Mouse (Mus musculus): ENCODE measurements around the gene Dnmt3a. TPM values are rescaled to one million over a fixed set of nuclear protein-coding genes. Genes with fewer than 3 reads are reported as not detected.

Gene Dnmt3a
- polyA plus RNA-seq, 1 experiment from 2014 or later = 69.5 TPM

DNA sequence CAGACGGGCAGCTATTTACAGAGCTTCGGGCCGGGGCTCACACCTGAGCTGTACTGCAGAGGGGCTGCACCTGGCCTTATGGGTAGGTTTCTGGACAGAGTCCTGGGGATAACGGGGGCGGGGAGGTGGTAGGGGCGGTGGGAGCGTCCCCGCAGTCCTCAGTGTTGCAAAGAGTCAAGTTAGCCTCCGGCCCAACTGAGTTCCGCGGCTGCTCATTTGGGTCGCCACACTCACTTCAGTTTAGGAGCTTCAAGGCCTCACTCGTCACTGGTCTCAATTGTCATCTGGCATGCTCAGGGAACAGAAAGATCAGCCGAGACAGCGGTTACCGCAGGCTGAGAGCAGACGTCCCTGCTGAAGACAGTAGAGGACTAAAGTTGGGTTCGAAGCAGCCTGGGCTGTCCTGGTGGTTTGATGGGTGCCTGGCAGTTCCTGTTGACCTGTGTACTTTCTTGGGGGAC is 86.0 kb downstream of the Dnmt3a start:
- Histone ChIP-seq H3K4me2 (ENCODE audit: low read depth, low read length) (peak overlapping the region; percentile 83), H3K36me3 (replicated peaks; ENCODE audit: control insufficient read depth, insufficient read depth, low read depth, low read length) (peaks cover 7% of the 10 kb centered on the region), H3K27ac (replicated peaks; ENCODE audit: low read depth, low read length) (peak overlapping the region; percentile 87), H3K9ac (replicated peaks; ENCODE audit: low read length) (peak overlapping the region; percentile 86), H3K4me3 (ENCODE audit: low read depth, low read length) (peak overlapping the region; percentile 58), H3K9me3 (replicated peaks; ENCODE audit: control insufficient read depth, low read length) (no peaks in the 10 kb centered on the region), H3K4me1 (ENCODE audit: control insufficient read depth, insufficient read depth, low read length) (peaks cover 14% of the 10 kb centered on the region), H3K27me3 (ENCODE audit: control insufficient read depth, insufficient read depth, low read length) (no peaks in the 10 kb centered on the region)
- 0% methylated on average over 17 of the region's 18 CpGs for WGBS
- DNase-seq (ENCODE audit: low spot score) (no peak), ATAC-seq (replicated peaks; ENCODE audit: insufficient number of reproducible peaks, low FRiP score, low TSS enrichment, low read depth) (peak; percentile 61)

DNA sequence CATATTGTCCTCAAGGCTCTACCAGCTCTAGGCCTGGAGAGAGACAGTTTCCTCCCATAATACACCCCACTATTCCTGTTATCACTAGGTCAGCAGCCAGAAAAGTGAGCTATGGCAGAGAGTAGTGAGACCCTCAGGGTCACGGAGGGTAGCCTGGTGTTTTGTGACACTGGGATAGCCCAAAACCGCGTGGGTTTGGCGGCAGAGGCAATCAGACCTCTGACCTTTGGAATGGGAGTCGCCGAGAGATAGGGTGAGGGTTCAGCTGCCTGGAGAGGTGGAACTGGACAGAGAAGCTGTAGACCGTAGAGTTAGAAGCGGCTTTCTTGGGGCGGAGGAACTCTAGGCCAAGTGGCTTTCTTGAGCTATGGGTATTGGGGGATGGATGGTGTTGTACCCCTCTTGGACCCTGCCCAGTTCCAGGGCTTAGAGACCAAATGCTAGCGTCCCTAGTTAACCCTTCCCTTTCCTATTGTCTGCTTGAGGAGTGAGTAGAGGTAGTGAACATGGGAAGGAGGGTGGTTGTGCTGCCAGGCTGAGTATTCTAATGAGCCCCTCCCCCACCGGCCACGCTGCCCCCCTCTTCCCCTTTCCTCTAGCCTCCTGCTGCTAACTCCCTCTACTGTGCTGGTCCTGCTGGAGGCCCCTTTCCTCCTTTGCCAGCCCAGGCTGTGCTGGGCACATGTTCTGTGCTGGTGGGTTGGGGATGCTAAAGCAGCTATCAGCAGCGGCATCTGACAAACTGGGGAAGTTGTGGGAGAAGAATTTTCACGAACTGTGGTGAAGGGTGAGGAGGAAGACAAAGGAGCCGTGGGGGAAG is 86.6 kb downstream of the Dnmt3a start:
- peaks cover 11% of the 10 kb centered on the region for H3K4me1 ChIP-seq (ENCODE audit: control insufficient read depth, insufficient read depth, low read length)
- ATAC-seq (replicated peaks; ENCODE audit: insufficient number of reproducible peaks, low FRiP score, low TSS enrichment, low read depth) (peak; percentile 51), DNase-seq (ENCODE audit: low spot score) (peak; percentile 61)
- no peaks in the 10 kb centered on the region for H3K27me3 ChIP-seq (ENCODE audit: control insufficient read depth, insufficient read depth, low read length)
- peak overlapping the region; percentile 86 for H3K9ac ChIP-seq (replicated peaks; ENCODE audit: low read length)
- peak overlapping the region; percentile 83 for H3K4me2 ChIP-seq (ENCODE audit: low read depth, low read length)
- H3K4me3 ChIP-seq (ENCODE audit: low read depth, low read length) = peak overlapping the region; percentile 58
- peak overlapping the region; percentile 87 for H3K27ac ChIP-seq (replicated peaks; ENCODE audit: low read depth, low read length)
- peaks cover 10% of the 10 kb centered on the region for H3K36me3 ChIP-seq (replicated peaks; ENCODE audit: control insufficient read depth, insufficient read depth, low read depth, low read length)
- no peaks in the 10 kb centered on the region for H3K9me3 ChIP-seq (replicated peaks; ENCODE audit: control insufficient read depth, low read length)
- 3% methylated on average over 15 of the region's 15 CpGs for WGBS

DNA sequence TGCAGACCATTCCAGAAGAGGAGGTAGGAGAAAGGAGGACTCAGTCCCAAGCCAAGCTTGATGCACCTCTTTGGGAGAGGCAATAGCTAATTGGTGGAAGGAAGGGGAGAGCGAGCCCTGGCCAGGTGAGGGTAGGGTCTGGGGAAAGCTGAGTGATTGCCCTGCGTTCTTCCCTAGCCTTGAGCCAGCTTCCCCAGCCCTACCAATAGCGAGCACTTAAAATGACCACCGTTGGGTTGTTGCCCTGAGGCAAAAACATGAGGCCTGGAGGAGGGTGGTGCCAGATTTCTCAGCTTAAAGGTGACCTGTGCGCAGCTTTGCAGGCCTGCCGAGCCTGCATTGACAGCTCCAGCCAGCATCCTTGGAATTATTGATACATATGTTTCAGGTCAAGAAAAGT is 87.5 kb downstream of the Dnmt3a start:
- WGBS = 36% methylated on average over 6 of the region's 6 CpGs
- no peak for ATAC-seq (replicated peaks; ENCODE audit: insufficient number of reproducible peaks, low FRiP score, low TSS enrichment, low read depth)
- H3K4me1 ChIP-seq (ENCODE audit: control insufficient read depth, insufficient read depth, low read length) = peaks cover 7% of the 10 kb centered on the region
- peak overlapping the region; percentile 58 for H3K4me3 ChIP-seq (ENCODE audit: low read depth, low read length)
- H3K9ac ChIP-seq (replicated peaks; ENCODE audit: low read length) = peak overlapping the region; percentile 86
- no peak for DNase-seq (ENCODE audit: low spot score)
- no peaks in the 10 kb centered on the region for H3K27me3 ChIP-seq (ENCODE audit: control insufficient read depth, insufficient read depth, low read length)
- H3K36me3 ChIP-seq (replicated peaks; ENCODE audit: control insufficient read depth, insufficient read depth, low read depth, low read length) = peaks cover 17% of the 10 kb centered on the region
- peak overlapping the region; percentile 83 for H3K4me2 ChIP-seq (ENCODE audit: low read depth, low read length)
- no peaks in the 10 kb centered on the region for H3K9me3 ChIP-seq (replicated peaks; ENCODE audit: control insufficient read depth, low read length)
- H3K27ac ChIP-seq (replicated peaks; ENCODE audit: low read depth, low read length) = 0 out of 2 replicates have a peak overlapping the region, but pooled peaks have one; percentile 87

DNA sequence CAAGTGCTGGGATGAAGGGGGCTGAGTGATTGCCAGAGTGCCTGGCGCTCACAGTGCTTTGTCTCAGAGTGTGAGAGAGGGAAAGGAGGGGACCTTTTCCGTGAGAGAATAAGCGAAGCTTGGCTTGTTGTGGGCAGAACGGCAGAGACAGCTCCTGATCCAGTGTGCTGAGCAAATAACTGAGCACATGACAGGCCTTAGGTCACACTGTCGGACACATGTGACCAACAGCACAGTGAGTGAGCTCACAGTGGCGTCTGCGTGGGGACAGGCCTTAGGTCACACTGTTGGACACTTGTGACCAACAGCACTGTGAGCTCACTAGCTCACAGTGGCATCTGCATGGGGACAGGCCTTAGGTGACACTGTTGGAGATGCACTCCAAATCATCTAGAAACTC is 88.7 kb downstream of the Dnmt3a start:
- ATAC-seq (replicated peaks; ENCODE audit: insufficient number of reproducible peaks, low FRiP score, low TSS enrichment, low read depth) (no peak), DNase-seq (ENCODE audit: low spot score) (no peak)
- H3K4me2 ChIP-seq (ENCODE audit: low read depth, low read length) = no peak overlapping the region
- H3K4me1 ChIP-seq (ENCODE audit: control insufficient read depth, insufficient read depth, low read length) = peaks cover 7% of the 10 kb centered on the region
- 81% methylated on average over 7 of the region's 7 CpGs for WGBS
- no peak overlapping the region for H3K27ac ChIP-seq (replicated peaks; ENCODE audit: low read depth, low read length)
- no peak overlapping the region for H3K4me3 ChIP-seq (ENCODE audit: low read depth, low read length)
- H3K27me3 ChIP-seq (ENCODE audit: control insufficient read depth, insufficient read depth, low read length) = no peaks in the 10 kb centered on the region
- no peaks in the 10 kb centered on the region for H3K9me3 ChIP-seq (replicated peaks; ENCODE audit: control insufficient read depth, low read length)
- H3K36me3 ChIP-seq (replicated peaks; ENCODE audit: control insufficient read depth, insufficient read depth, low read depth, low read length) = peaks cover 26% of the 10 kb centered on the region
- H3K9ac ChIP-seq (replicated peaks; ENCODE audit: low read length) = no peak overlapping the region

DNA sequence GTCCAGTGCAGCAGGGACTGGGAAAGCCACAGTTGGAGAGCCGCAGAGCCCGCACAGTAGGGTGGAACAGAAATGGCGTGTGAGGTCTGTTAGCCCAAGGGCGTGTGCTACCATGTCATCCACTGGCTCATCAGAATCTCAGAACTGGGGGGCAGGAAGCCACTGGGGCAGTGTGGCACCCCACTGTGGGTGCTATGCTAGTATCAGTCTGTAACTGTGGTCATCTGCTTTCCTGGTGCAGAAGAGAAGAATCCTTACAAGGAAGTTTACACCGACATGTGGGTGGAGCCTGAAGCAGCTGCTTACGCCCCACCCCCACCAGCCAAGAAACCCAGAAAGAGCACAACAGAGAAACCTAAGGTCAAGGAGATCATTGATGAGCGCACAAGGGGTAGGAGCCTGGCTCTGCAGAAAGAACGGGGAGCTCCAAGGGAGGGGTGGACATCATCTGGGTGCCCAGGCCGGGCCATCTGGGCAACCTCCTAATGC is 91.3 kb downstream of the Dnmt3a start:
- Histone ChIP-seq H3K36me3 (replicated peaks; ENCODE audit: control insufficient read depth, insufficient read depth, low read depth, low read length) (peaks cover 41% of the 10 kb centered on the region), H3K9me3 (replicated peaks; ENCODE audit: control insufficient read depth, low read length) (no peaks in the 10 kb centered on the region), H3K27me3 (ENCODE audit: control insufficient read depth, insufficient read depth, low read length) (no peaks in the 10 kb centered on the region), H3K4me2 (ENCODE audit: low read depth, low read length) (no peak overlapping the region), H3K4me1 (ENCODE audit: control insufficient read depth, insufficient read depth, low read length) (peaks cover 5% of the 10 kb centered on the region), H3K4me3 (ENCODE audit: low read depth, low read length) (no peak overlapping the region), H3K9ac (replicated peaks; ENCODE audit: low read length) (no peak overlapping the region), H3K27ac (replicated peaks; ENCODE audit: low read depth, low read length) (no peak overlapping the region)
- ATAC-seq (replicated peaks; ENCODE audit: insufficient number of reproducible peaks, low FRiP score, low TSS enrichment, low read depth) = no peak
- DNase-seq (ENCODE audit: low spot score) = no peak
- WGBS = 90% methylated on average over 9 of the region's 9 CpGs

DNA sequence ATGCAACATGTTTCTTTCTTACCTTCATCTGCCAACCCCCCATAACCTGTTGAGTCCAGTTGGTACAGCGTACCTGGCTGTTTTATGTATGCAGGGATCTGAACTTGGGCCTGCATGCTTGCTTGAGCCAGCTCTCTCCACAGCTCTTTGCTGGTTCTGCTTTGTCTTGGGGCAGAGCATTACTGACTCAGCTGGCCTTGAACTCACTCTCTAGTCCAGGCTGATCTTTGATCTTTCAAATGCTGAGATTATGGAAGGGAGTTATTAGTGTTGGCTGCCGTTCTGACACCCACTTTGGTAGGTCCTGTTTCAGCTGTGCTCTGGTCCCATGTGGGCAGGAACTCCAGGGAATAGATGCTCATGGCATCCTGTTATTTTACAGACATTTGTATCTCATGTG is 93.0 kb downstream of the Dnmt3a start:
- ATAC-seq (replicated peaks; ENCODE audit: insufficient number of reproducible peaks, low FRiP score, low TSS enrichment, low read depth) (no peak), DNase-seq (ENCODE audit: low spot score) (no peak)
- Histone ChIP-seq H3K9ac (replicated peaks; ENCODE audit: low read length) (no peak overlapping the region), H3K36me3 (replicated peaks; ENCODE audit: control insufficient read depth, insufficient read depth, low read depth, low read length) (peaks cover 49% of the 10 kb centered on the region), H3K27ac (replicated peaks; ENCODE audit: low read depth, low read length) (no peak overlapping the region), H3K4me1 (ENCODE audit: control insufficient read depth, insufficient read depth, low read length) (no peaks in the 10 kb centered on the region), H3K9me3 (replicated peaks; ENCODE audit: control insufficient read depth, low read length) (no peaks in the 10 kb centered on the region), H3K4me2 (ENCODE audit: low read depth, low read length) (no peak overlapping the region), H3K4me3 (ENCODE audit: low read depth, low read length) (no peak overlapping the region), H3K27me3 (ENCODE audit: control insufficient read depth, insufficient read depth, low read length) (no peaks in the 10 kb centered on the region)
- WGBS = 96% methylated on average over 2 of the region's 2 CpGs

DNA sequence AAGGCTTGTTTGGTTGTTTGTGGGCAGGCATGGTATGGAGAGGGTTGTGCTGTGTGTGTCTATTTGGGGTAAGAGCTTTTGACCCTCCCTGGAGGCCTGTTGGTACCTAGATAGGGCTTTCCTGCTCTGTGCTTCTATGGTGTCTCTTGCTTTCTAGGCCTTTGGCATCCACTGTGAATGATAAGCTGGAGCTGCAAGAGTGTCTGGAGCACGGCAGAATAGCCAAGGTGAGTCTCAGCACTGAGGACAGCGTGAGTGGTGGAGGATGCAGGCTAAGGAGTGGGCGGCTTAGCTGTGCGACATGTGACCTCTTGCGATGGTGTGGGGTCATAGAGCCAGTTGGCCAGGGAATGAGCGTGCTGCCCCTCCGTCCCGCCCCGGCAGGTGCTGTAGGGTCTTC is 99.6 kb downstream of the Dnmt3a start:
- H3K27ac ChIP-seq (replicated peaks; ENCODE audit: low read depth, low read length) = no peak overlapping the region
- H3K9ac ChIP-seq (replicated peaks; ENCODE audit: low read length) = no peak overlapping the region
- no peaks in the 10 kb centered on the region for H3K27me3 ChIP-seq (ENCODE audit: control insufficient read depth, insufficient read depth, low read length)
- H3K4me3 ChIP-seq (ENCODE audit: low read depth, low read length) = no peak overlapping the region
- ATAC-seq (replicated peaks; ENCODE audit: insufficient number of reproducible peaks, low FRiP score, low TSS enrichment, low read depth) = no peak
- no peaks in the 10 kb centered on the region for H3K9me3 ChIP-seq (replicated peaks; ENCODE audit: control insufficient read depth, low read length)
- H3K4me2 ChIP-seq (ENCODE audit: low read depth, low read length) = no peak overlapping the region
- H3K36me3 ChIP-seq (replicated peaks; ENCODE audit: control insufficient read depth, insufficient read depth, low read depth, low read length) = peaks cover 29% of the 10 kb centered on the region
- 94% methylated on average over 9 of the region's 9 CpGs for WGBS
- no peak for DNase-seq (ENCODE audit: low spot score)
- H3K4me1 ChIP-seq (ENCODE audit: control insufficient read depth, insufficient read depth, low read length) = no peaks in the 10 kb centered on the region

DNA sequence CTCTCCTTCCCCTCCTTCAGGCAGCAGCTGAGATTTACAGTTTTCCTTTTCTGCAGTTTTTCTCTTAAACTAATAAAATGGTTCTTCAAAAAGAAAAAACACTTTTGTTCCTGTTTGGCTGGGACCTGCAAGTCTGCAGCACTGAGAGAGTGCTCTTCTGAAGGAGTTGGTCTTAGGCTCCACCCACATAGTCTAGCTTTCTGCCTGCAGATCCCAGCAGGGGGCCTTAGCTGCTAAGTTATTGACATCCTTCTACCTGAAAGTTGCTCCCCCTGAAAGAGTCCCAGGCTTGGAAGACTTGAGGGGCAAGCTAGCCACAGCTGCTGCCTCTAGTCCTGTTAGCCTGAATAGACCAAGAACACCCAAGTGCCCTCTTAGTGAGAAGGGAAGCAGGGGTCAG is 100.5 kb downstream of the Dnmt3a start:
- no peak overlapping the region for H3K9ac ChIP-seq (replicated peaks; ENCODE audit: low read length)
- H3K4me1 ChIP-seq (ENCODE audit: control insufficient read depth, insufficient read depth, low read length) = no peaks in the 10 kb centered on the region
- ATAC-seq (replicated peaks; ENCODE audit: insufficient number of reproducible peaks, low FRiP score, low TSS enrichment, low read depth) (no peak), DNase-seq (ENCODE audit: low spot score) (no peak)
- H3K27me3 ChIP-seq (ENCODE audit: control insufficient read depth, insufficient read depth, low read length) = no peaks in the 10 kb centered on the region
- no peak overlapping the region for H3K27ac ChIP-seq (replicated peaks; ENCODE audit: low read depth, low read length)
- H3K4me2 ChIP-seq (ENCODE audit: low read depth, low read length) = no peak overlapping the region
- no peak overlapping the region for H3K4me3 ChIP-seq (ENCODE audit: low read depth, low read length)
- H3K9me3 ChIP-seq (replicated peaks; ENCODE audit: control insufficient read depth, low read length) = no peaks in the 10 kb centered on the region
- peaks cover 27% of the 10 kb centered on the region for H3K36me3 ChIP-seq (replicated peaks; ENCODE audit: control insufficient read depth, insufficient read depth, low read depth, low read length)

Data from embryonic facial prominence, embryonic 11.5 days (tissue).